Mouse (Mus musculus): ENCODE results near the gene Efcab11.

- no peak for TF ChIP-seq HCFC1 (IDR thresholded peaks at IDR 0.05; ENCODE audit: borderline replicate concordance, insufficient read depth, low read length)
- TF ChIP-seq CHD2 (IDR thresholded peaks at IDR 0.05; ENCODE audit: low read depth, low read length): no peak
- no peak for TF ChIP-seq MAFK (IDR thresholded peaks at IDR 0.05; ENCODE audit: insufficient read depth, low read depth, low read length)
These were observed 237.5 kb downstream of the Efcab11 start for GRCm38 (mm10) chr12:99646556-99647354.
